Mouse (Mus musculus): ENCODE measurements around the gene Cd79a.

Gene Cd79a

GRCm38 (mm10) chr7:24897224-24897623 lies at the start of gene Cd79a:
Gene Cd79a, plus strand, starts transcription at chr7:24897381.
- DNase-seq: no peak

GRCm38 (mm10) chr7:24850162-24850561 lies 47.0 kb upstream of the Cd79a start:
- peak; percentile 17 for DNase-seq

- no peak for DNase-seq
These were observed 46.3 kb upstream of the Cd79a start for GRCm38 (mm10) chr7:24850899-24851303.

- DNase-seq: no peak
These were observed 45.4 kb upstream of the Cd79a start for GRCm38 (mm10) chr7:24851596-24852325.

GRCm38 (mm10) chr7:24852557-24853232 lies 44.5 kb upstream of the Cd79a start:
- no peak for DNase-seq

- no peak for DNase-seq
These were observed 44.0 kb upstream of the Cd79a start for GRCm38 (mm10) chr7:24853233-24853563.

GRCm38 (mm10) chr7:24853695-24854094 lies 43.5 kb upstream of the Cd79a start:
- DNase-seq: no peak

GRCm38 (mm10) chr7:24856460-24857120 lies 40.6 kb upstream of the Cd79a start:
- DNase-seq: no peak

GRCm38 (mm10) chr7:24859234-24859633 lies 37.9 kb upstream of the Cd79a start:
- DNase-seq: no peak

- no peak for DNase-seq
These were observed 35.3 kb upstream of the Cd79a start, which contains the start of gene Gm9844 for GRCm38 (mm10) chr7:24861913-24862312. Gene Gm9844, plus strand, starts transcription at chr7:24862213.

GRCm38 (mm10) chr7:24862853-24863252 lies 34.3 kb upstream of the Cd79a start:
- no peak for DNase-seq

GRCm38 (mm10) chr7:24864156-24864555 lies 33.0 kb upstream of the Cd79a start:
- no peak for DNase-seq

- DNase-seq: no peak
These were observed 28.1 kb upstream of the Cd79a start for GRCm38 (mm10) chr7:24869080-24869479.

- DNase-seq: no peak
These were observed 27.5 kb upstream of the Cd79a start, which contains the start of the genes Lypd4 and Dmrtc2 for GRCm38 (mm10) chr7:24869532-24870165. Gene Lypd4, minus strand, starts transcription at chr7:24869941. Gene Dmrtc2, plus strand, starts transcription at chr7:24870057.

GRCm38 (mm10) chr7:24877588-24877987 lies 19.6 kb upstream of the Cd79a start:
- DNase-seq: no peak

GRCm38 (mm10) chr7:24879620-24880019 lies 17.6 kb upstream of the Cd79a start:
- DNase-seq: no peak

GRCm38 (mm10) chr7:24882416-24883199 lies 14.6 kb upstream of the Cd79a start:
- no peak for DNase-seq

GRCm38 (mm10) chr7:24883896-24884692 lies 13.1 kb upstream of the Cd79a start, which contains the start of gene Rps19:
Gene Rps19, plus strand, starts transcription at chr7:24884371.
- DNase-seq: peak; percentile 99

- peak; percentile 67 for DNase-seq
These were observed 12.4 kb upstream of the Cd79a start for GRCm38 (mm10) chr7:24884693-24885291.

- no peak for DNase-seq
These were observed 11.5 kb upstream of the Cd79a start for GRCm38 (mm10) chr7:24885468-24886307.
